Mouse (Mus musculus) stomach, embryonic 14.5 days (tissue): ENCODE measurements at regions not wholly inside any gene's neighbourhood (a gene's known extent, or its start where the extent isn't known, plus 50 kb on each side); places are given as distances from the start of the nearest gene placed in this dataset.

Experiments used
- ATAC-seq: fragments of 200-750 bp; cut with Nextera tagmentation; 2 replicates; pipeline ENCODE4 v1.8.0; 2017; ENCODE audit warnings: low read depth, moderate TSS enrichment; ENCODE audit not compliant: insufficient number of reproducible peaks, insufficient read depth, low FRiP score
- H3K27ac ChIP-seq: fragments of 300-500 bp; sonication (generic); 2 replicates; pipeline ENCODE4 v1.5.1; 2014; ENCODE audit warnings: mild to moderate bottlenecking, low read length, moderate library complexity, mixed read lengths
- H3K27me3 ChIP-seq: fragments of 300-500 bp; sonication (generic); 2 replicates; pipeline ENCODE4 v1.6.1; 2014; ENCODE audit warnings: low read length, control low read depth, mixed read lengths; ENCODE audit not compliant: control insufficient read depth, insufficient read depth
- H3K36me3 ChIP-seq: fragments of 300-500 bp; sonication (generic); 2 replicates; pipeline ENCODE4 v1.6.1; 2014; ENCODE audit warnings: mild to moderate bottlenecking, control low read depth, low read length, moderate library complexity, mixed read lengths; ENCODE audit not compliant: control insufficient read depth, insufficient read depth
- H3K4me1 ChIP-seq: fragments of 300-500 bp; sonication (generic); 2 replicates; pipeline ENCODE4 v1.6.1; 2014; ENCODE audit warnings: low read length, control low read depth, mixed read lengths; ENCODE audit not compliant: control insufficient read depth, insufficient read depth
- H3K4me2 ChIP-seq: fragments of 300-500 bp; sonication (generic); replicated peaks from 2 replicates; pipeline ENCODE4 v1.6.1; 2014; ENCODE audit warnings: low read depth, low read length, control low read depth
- H3K4me3 ChIP-seq: fragments of 300-500 bp; sonication (generic); 2 replicates; pipeline ENCODE4 v1.5.1; 2014; ENCODE audit warnings: low read depth, low read length, control low read depth
- H3K9ac ChIP-seq: fragments of 300-500 bp; sonication (generic); replicated peaks from 2 replicates; pipeline ENCODE4 v1.6.1; 2014; ENCODE audit warnings: low read depth, mild to moderate bottlenecking, control low read depth, low read length, moderate library complexity, mixed read lengths
- H3K9me3 ChIP-seq: fragments of 300-500 bp; sonication (generic); 2 replicates; pipeline ENCODE4 v1.6.1; 2016; ENCODE audit warnings: low read depth, low read length, control low read depth; ENCODE audit not compliant: control insufficient read depth
- WGBS: fragments of 180-500 bp; shearing (Covaris S2); extraction: QIAGEN DNeasy Blood & Tissue Kit; methylation state at CpG from one replicate; pipeline ENCODE4 v1.1.7; 2014; 5-methylcytosine and 5-hydroxymethylcytosine counted together

DNA sequence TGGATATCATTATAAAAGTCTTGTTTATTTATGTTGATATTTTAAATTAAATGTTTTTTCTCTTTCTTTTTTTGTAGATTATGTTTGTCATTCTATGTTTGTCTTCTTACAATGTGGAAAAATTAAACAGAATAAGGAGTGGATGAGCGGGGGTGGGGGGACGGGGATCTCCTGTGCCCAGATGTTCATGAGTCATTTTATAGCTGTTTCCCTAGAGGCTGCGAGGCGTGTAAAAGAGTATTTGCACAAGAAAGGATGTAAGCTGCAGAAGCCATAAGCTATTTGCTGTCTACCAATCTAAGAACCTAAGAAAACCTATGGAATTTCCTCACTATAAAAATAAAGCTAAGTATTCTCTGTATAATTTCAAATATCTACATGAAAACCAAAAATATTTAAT is 446.9 kb upstream of the Cwc22 start:
- Histone ChIP-seq H3K9ac (no peak overlapping the region), H3K27me3 (no peaks in the 10 kb centered on the region), H3K4me1 (0 out of 2 replicates have a peak, but pooled peaks cover 2% of the 10 kb centered on the region), H3K4me3 (no peak overlapping the region), H3K36me3 (no peaks in the 10 kb centered on the region), H3K9me3 (no peaks in the 10 kb centered on the region), H3K27ac (no peak overlapping the region), H3K4me2 (no peak overlapping the region)
- no peak for ATAC-seq
- 69% methylated on average over 4 of the region's 4 CpGs for WGBS

- H3K36me3 ChIP-seq: no peaks in the 10 kb centered on the region
- H3K27ac ChIP-seq: no peak overlapping the region
- no peak overlapping the region for H3K4me3 ChIP-seq
- no peak for ATAC-seq
- no peaks in the 10 kb centered on the region for H3K27me3 ChIP-seq
- 75% methylated on average over 2 of the region's 2 CpGs for WGBS
- H3K4me2 ChIP-seq: no peak overlapping the region
- H3K4me1 ChIP-seq: 0 out of 2 replicates have a peak, but pooled peaks cover 5% of the 10 kb centered on the region
- H3K9me3 ChIP-seq: no peaks in the 10 kb centered on the region
- no peak overlapping the region for H3K9ac ChIP-seq
Observed at GRCm38 (mm10) chr2:78392425-78392824, 446.2 kb upstream of the Cwc22 start.

DNA sequence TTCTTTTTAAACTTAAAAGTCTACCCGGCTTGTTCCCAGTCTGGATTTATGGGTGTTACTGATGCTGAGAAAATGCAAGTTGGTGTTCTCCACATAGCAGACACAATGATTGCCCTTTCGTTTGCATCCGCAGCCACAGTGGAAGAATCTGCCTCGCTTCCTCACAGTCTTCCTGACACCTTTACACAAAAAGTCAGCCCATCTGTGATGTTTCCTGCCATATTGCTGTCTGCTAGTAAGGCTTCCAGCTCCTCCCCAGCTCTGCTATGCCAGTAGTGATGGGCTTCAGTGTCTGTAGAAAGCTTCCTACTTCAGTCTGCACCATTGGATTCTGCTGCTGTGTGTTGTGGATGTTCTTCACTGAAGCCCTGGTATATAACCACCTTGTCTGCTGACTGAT is 441.8 kb upstream of the Cwc22 start:
- no peak overlapping the region for H3K4me3 ChIP-seq
- H3K4me1 ChIP-seq: 0 out of 2 replicates have a peak, but pooled peaks cover 5% of the 10 kb centered on the region
- H3K27me3 ChIP-seq: no peaks in the 10 kb centered on the region
- no peak overlapping the region for H3K9ac ChIP-seq
- no peak overlapping the region for H3K4me2 ChIP-seq
- 61% methylated on average over 4 of the region's 4 CpGs for WGBS
- no peak overlapping the region for H3K27ac ChIP-seq
- no peaks in the 10 kb centered on the region for H3K9me3 ChIP-seq
- ATAC-seq: no peak
- no peaks in the 10 kb centered on the region for H3K36me3 ChIP-seq

GRCm38 (mm10) chr2:78381234-78381633 is 435.1 kb upstream of the Cwc22 start:
- Histone ChIP-seq H3K4me2 (no peak overlapping the region), H3K9me3 (no peaks in the 10 kb centered on the region), H3K4me3 (no peak overlapping the region), H3K27ac (no peak overlapping the region), H3K4me1 (no peaks in the 10 kb centered on the region), H3K27me3 (no peaks in the 10 kb centered on the region), H3K9ac (no peak overlapping the region), H3K36me3 (no peaks in the 10 kb centered on the region)
- no peak for ATAC-seq

DNA sequence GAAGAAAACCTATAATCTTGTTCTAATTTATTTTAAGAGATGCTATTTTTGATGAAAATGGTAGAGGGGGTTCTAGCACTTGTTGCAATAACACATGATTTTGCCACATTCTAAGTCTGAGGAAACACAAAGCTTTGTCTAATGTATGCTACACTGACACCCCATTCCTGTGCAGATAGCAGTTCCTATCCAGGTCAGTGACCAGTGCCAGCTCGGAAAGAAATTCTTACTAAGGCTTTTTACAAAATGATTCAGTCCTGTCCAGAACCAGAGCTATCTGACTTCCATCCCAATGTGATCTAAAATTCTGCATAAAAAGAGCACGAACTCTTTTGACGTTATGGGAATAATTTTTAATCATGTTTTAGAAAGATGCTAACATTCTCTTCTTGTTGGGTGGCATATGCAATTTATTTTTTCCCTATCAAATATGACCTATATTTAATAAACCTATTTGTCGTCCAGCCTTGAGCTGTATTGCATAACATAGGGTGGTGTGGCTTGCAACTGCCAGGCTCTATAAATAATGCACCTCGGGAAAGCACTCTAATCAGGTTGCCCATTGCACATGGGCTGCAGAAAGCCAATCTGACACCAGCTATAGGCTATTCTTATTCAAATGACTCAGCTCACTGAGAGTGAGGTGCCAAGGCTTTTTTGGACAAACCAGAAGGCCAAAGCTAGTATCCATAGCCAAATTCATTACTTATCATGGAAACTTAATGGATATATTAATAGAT is 385.7 kb upstream of the Cwc22 start:
- ATAC-seq: no peak
- H3K4me2 ChIP-seq: no peak overlapping the region
- no peak overlapping the region for H3K9ac ChIP-seq
- H3K4me1 ChIP-seq: no peaks in the 10 kb centered on the region
- H3K36me3 ChIP-seq: no peaks in the 10 kb centered on the region
- no peaks in the 10 kb centered on the region; the same call in 1 of the 2 replicates for H3K9me3 ChIP-seq
- no peaks in the 10 kb centered on the region for H3K27me3 ChIP-seq
- WGBS: 81% methylated on average over 5 of the region's 5 CpGs
- H3K4me3 ChIP-seq: no peak overlapping the region
- H3K27ac ChIP-seq: no peak overlapping the region

DNA sequence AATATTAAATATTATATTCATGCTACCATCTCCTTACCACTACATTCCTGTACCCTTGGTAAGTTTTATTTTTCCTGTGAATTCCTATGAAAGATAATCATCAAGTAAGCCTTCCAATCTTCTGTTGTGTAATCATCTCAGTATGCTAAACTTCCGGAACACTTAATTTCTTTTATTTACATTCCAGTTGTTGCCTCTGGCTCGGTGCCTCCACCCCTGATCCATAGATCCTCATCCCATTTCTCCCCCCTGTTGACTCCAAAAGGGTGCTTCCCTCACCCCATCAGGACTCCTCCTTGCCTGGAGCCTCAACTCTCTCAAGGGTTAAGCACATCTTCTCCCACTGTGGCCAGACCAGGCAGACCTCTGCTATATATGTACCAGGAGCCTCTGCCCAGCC is 379.9 kb upstream of the Cwc22 start:
- no peaks in the 10 kb centered on the region for H3K36me3 ChIP-seq
- no peaks in the 10 kb centered on the region for H3K4me1 ChIP-seq
- no peak overlapping the region for H3K4me2 ChIP-seq
- no peaks in the 10 kb centered on the region for H3K27me3 ChIP-seq
- no peak overlapping the region for H3K4me3 ChIP-seq
- no peaks in the 10 kb centered on the region; the same call in 1 of the 2 replicates for H3K9me3 ChIP-seq
- 68% methylated on average over 2 of the region's 2 CpGs for WGBS
- H3K27ac ChIP-seq: no peak overlapping the region
- H3K9ac ChIP-seq: no peak overlapping the region
- ATAC-seq: no peak

- no peak for ATAC-seq
- Histone ChIP-seq H3K36me3 (no peaks in the 10 kb centered on the region), H3K9me3 (no peaks in the 10 kb centered on the region), H3K4me1 (no peaks in the 10 kb centered on the region), H3K4me2 (no peak overlapping the region), H3K27me3 (no peaks in the 10 kb centered on the region), H3K27ac (no peak overlapping the region), H3K9ac (no peak overlapping the region), H3K4me3 (no peak overlapping the region)
- WGBS: 69% methylated on average over 3 of the region's 3 CpGs
Observed at GRCm38 (mm10) chr2:78322216-78322965, 376.2 kb upstream of the Cwc22 start.

GRCm38 (mm10) chr2:78311766-78312491 is 365.8 kb upstream of the Cwc22 start:
- H3K4me1 ChIP-seq: no peaks in the 10 kb centered on the region
- no peak for ATAC-seq
- no peaks in the 10 kb centered on the region for H3K36me3 ChIP-seq
- no peak overlapping the region for H3K27ac ChIP-seq
- 64% methylated on average over 13 of the region's 13 CpGs for WGBS
- H3K27me3 ChIP-seq: no peaks in the 10 kb centered on the region
- H3K4me3 ChIP-seq: no peak overlapping the region
- no peaks in the 10 kb centered on the region for H3K9me3 ChIP-seq
- H3K9ac ChIP-seq: no peak overlapping the region
- H3K4me2 ChIP-seq: no peak overlapping the region
